Mouse (Mus musculus) CH12.LX (cell line): Measurements from ENCODE around the gene Ubxn2a. TPM values are rescaled to one million over a fixed set of nuclear protein-coding genes. Genes with fewer than 3 reads are reported as not detected.

ENCODE experiments used
- DNase-seq: peaks from one replicate; pipeline ENCODE4 v3.0.0-alpha.2; 2013; ENCODE audit errors: extremely low read depth
- H3K27ac ChIP-seq: 2 replicates; pipeline ENCODE4 v1.5.1; 2012; ENCODE audit warnings: low read depth, mild to moderate bottlenecking, control low read depth, moderate library complexity; ENCODE audit not compliant: insufficient read depth
- H3K27me3 ChIP-seq: replicated peaks from 2 replicates; pipeline ENCODE3; 2012; ENCODE audit warnings: inconsistent platforms
- H3K36me3 ChIP-seq, 2 experiments: replicated peaks in 1 of 2; 2 replicates each; pipeline versions ENCODE3 to v1.6.1; 2012; ENCODE audit warnings: inconsistent platforms in 1 of 2, low read length in 1 of 2, mild to moderate bottlenecking in 1 of 2, mixed read lengths in 1 of 2, moderate library complexity in 1 of 2; ENCODE audit not compliant: control insufficient read depth in 1 of 2, insufficient read depth in 1 of 2
- H3K4me1 ChIP-seq, 2 experiments: 2 replicates each; pipeline ENCODE4 v1.6.1; 2012; ENCODE audit warnings: inconsistent platforms in 1 of 2, moderate library complexity in 1 of 2; ENCODE audit not compliant: insufficient read depth in 2 of 2, control insufficient read depth in 1 of 2
- H3K4me2 ChIP-seq: 2 replicates; pipeline ENCODE4 v1.6.1; 2012; ENCODE audit warnings: low read depth, mild to moderate bottlenecking, control low read depth; ENCODE audit not compliant: poor library complexity, insufficient read depth, severe bottlenecking
- H3K4me3 ChIP-seq, 3 experiments: fragments of 150-350 bp in 1 of 3; sonication (generic) in 1 of 3; replicated peaks in 1 of 3; 2 replicates each; pipeline versions ENCODE3 to v1.5.1; 2011 to 2012; ENCODE audit warnings: low read depth in 2 of 3, low read length in 2 of 3, mild to moderate bottlenecking in 2 of 3, moderate library complexity in 2 of 3, control low read depth in 1 of 3, improper control_type of control experiment in 1 of 3, inconsistent platforms in 1 of 3, mixed read lengths in 1 of 3; ENCODE audit not compliant: poor library complexity in 1 of 3
- H3K79me2 ChIP-seq: replicated peaks from 2 replicates; pipeline ENCODE4 v1.6.1; 2012; ENCODE audit warnings: mild to moderate bottlenecking, moderate library complexity; ENCODE audit not compliant: control insufficient read depth, poor library complexity, insufficient read depth, severe bottlenecking; ENCODE audit errors: extremely low read depth
- H3K9ac ChIP-seq: 2 replicates; pipeline ENCODE4 v1.6.1; 2012; ENCODE audit warnings: low read depth, mild to moderate bottlenecking, control low read depth, moderate library complexity; ENCODE audit not compliant: insufficient read depth
- H3K9me3 ChIP-seq: replicated peaks from 2 replicates; pipeline ENCODE3; 2012; ENCODE audit warnings: low read length, inconsistent platforms, mixed read lengths
- BHLHE40 ChIP-seq: IDR thresholded peaks from 2 replicates; pipeline ENCODE4 v1.6.1; 2011; ENCODE audit warnings: mild to moderate bottlenecking, low read depth, low read length, improper control_type of control experiment
- CHD1 ChIP-seq: IDR thresholded peaks from 2 replicates; pipeline ENCODE4 v1.6.1; 2012; ENCODE audit warnings: low read depth, low read length, improper control_type of control experiment, inconsistent platforms
- ELF1 ChIP-seq: IDR thresholded peaks from 2 replicates; pipeline ENCODE4 v1.6.1; 2014; ENCODE audit warnings: low read depth, mild to moderate bottlenecking, inconsistent platforms, low read length, improper control_type of control experiment
- HCFC1 ChIP-seq: IDR thresholded peaks from 2 replicates; pipeline ENCODE4 v1.6.1; 2012; ENCODE audit warnings: low read depth, mild to moderate bottlenecking, inconsistent platforms, low read length, improper control_type of control experiment
- IRF4 ChIP-seq: IDR thresholded peaks from 2 replicates; pipeline ENCODE4 v1.6.1; 2014; ENCODE audit warnings: low read depth, mild to moderate bottlenecking, inconsistent platforms, low read length, improper control_type of control experiment
- JUN ChIP-seq: IDR thresholded peaks from 2 replicates; pipeline ENCODE4 v1.6.1; 2011; ENCODE audit warnings: low read depth, mild to moderate bottlenecking, low read length, improper control_type of control experiment, moderate library complexity; ENCODE audit not compliant: insufficient read depth
- JUND ChIP-seq: conservative IDR thresholded peaks from 2 replicates; pipeline ENCODE4 v1.6.1; 2011; ENCODE audit warnings: low read depth, low read length, improper control_type of control experiment
- MAZ ChIP-seq: IDR thresholded peaks from 2 replicates; pipeline ENCODE4 v1.6.1; 2012; ENCODE audit warnings: low read depth, mild to moderate bottlenecking, inconsistent platforms, low read length, improper control_type of control experiment, moderate library complexity
- NELFE ChIP-seq: IDR thresholded peaks from 2 replicates; pipeline ENCODE4 v1.6.1; 2011; ENCODE audit warnings: low read depth, low read length, improper control_type of control experiment
- PAX5 ChIP-seq: IDR thresholded peaks from 2 replicates; pipeline ENCODE4 v1.6.1; 2012; ENCODE audit warnings: low read length, inconsistent platforms, mixed read lengths
- POLR2A ChIP-seq: IDR thresholded peaks from 2 replicates; pipeline ENCODE4 v1.6.1; 2011; ENCODE audit warnings: low read depth, mild to moderate bottlenecking, improper control_type of control experiment, low read length
- POLR2AphosphoS2 ChIP-seq: IDR thresholded peaks from 2 replicates; pipeline ENCODE4 v1.6.1; 2011; ENCODE audit warnings: low read depth, low read length, improper control_type of control experiment
- RAD21 ChIP-seq: IDR thresholded peaks from 2 replicates; pipeline ENCODE4 v1.6.1; 2011; ENCODE audit warnings: low read depth, mild to moderate bottlenecking, low read length, improper control_type of control experiment, moderate library complexity
- RCOR1 ChIP-seq: conservative IDR thresholded peaks from 2 replicates; pipeline ENCODE4 v1.6.1; 2012; ENCODE audit warnings: low read depth, mild to moderate bottlenecking, inconsistent platforms, low read length, improper control_type of control experiment
- SIN3A ChIP-seq: IDR thresholded peaks from 2 replicates; pipeline ENCODE4 v1.6.1; 2012; ENCODE audit warnings: low read length, improper control_type of control experiment, inconsistent platforms
- SMC3 ChIP-seq: IDR thresholded peaks from 2 replicates; pipeline ENCODE4 v1.6.1; 2011; ENCODE audit warnings: low read depth, low read length, improper control_type of control experiment
- TBP ChIP-seq: conservative IDR thresholded peaks from 2 replicates; pipeline ENCODE4 v1.6.1; 2011; ENCODE audit warnings: low read depth, low read length, improper control_type of control experiment
- TCF12 ChIP-seq: IDR thresholded peaks from 2 replicates; pipeline ENCODE4 v1.6.1; 2014; ENCODE audit warnings: low read depth, mild to moderate bottlenecking, inconsistent platforms, low read length, improper control_type of control experiment
- UBTF ChIP-seq: IDR thresholded peaks from 2 replicates; pipeline ENCODE4 v1.6.1; 2012; ENCODE audit warnings: low read depth, mild to moderate bottlenecking, inconsistent platforms, low read length, improper control_type of control experiment, moderate library complexity
- USF1 ChIP-seq: IDR thresholded peaks from 2 replicates; pipeline ENCODE4 v1.6.1; 2014; ENCODE audit warnings: low read depth, mild to moderate bottlenecking, inconsistent platforms, low read length, improper control_type of control experiment
- USF2 ChIP-seq: conservative IDR thresholded peaks from 2 replicates; pipeline ENCODE4 v1.6.1; 2011; ENCODE audit warnings: low read depth, low read length, improper control_type of control experiment
- ZKSCAN1 ChIP-seq: IDR thresholded peaks from 2 replicates; pipeline ENCODE4 v1.6.1; 2012; ENCODE audit warnings: low read depth, inconsistent platforms, low read length, improper control_type of control experiment, borderline replicate concordance
- ZMIZ1 ChIP-seq: IDR thresholded peaks from 2 replicates; pipeline ENCODE4 v1.6.1; 2012; ENCODE audit warnings: low read depth, mild to moderate bottlenecking, inconsistent platforms, low read length, improper control_type of control experiment
- ZNF384 ChIP-seq: IDR thresholded peaks from 2 replicates; pipeline ENCODE4 v1.6.1; 2012; ENCODE audit warnings: low read depth, low read length, improper control_type of control experiment, inconsistent platforms
- dilution Hi-C: fragments of 300-500 bp; cut with MboI; formaldehyde crosslinking; loops from 2 replicates; pipeline ENCODE4 v1.14.3; 2020; ENCODE audit warnings: low sequenced_read_pairs; ENCODE audit not compliant: extremely low pct_unique_long_range_greater_than_20kb, extremely low pct_ligation_motif_present
- in situ Hi-C: fragments of 300-500 bp; cut with MboI; formaldehyde crosslinking; loops from 3 replicates; pipeline ENCODE4 v1.14.3; 2019; ENCODE audit warnings: low sequenced_read_pairs, low pct_ligation_motif_present, low pct_unique_long_range_greater_than_20kb, mixed read lengths
- polyA plus RNA-seq: library from polyadenylated mRNA; unstranded; fragments of >175 nt; gene quantifications from 2 replicates; pipeline ENCODE4 v1.2.1, GENCODE M21; 2012; ENCODE audit warnings: low read depth; ENCODE audit not compliant: insufficient read length
- total RNA-seq, 2 experiments: library from RNA; depleted of rRNA; stranded (reverse); fragments of 300-350 nt in 1 of 2; fragments of >200 nt in 1 of 2; gene quantifications; 2 replicates each; pipeline ENCODE4 v1.2.3; 2012 to 2014

Ubxn2a gene
- total and polyA plus RNA-seq, 3 experiments: 15.2 to 25.4 (median 23.5) TPM

DNA sequence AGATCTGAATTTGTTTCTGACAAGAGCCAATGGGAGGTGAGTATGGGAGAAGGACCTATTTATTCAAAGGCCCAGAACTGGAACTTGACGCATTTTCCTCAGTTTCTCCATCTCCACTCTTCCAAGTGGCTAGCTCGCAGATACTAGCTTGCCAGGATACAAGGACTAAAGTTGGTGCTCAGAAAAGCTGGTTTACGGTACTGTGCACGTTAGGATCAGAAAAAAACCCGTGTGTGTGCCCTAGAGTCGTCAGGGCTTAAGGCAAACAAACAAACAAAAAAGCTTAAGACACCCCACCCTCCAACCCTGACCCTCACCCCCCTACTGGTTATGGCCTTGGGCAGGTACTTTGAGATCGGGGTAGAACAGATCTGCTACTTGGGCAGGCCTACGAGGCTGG, 65.0 kb downstream of the Ubxn2a start:
- dilution Hi-C loops: no loop called here
- H3K4me1 ChIP-seq: peaks cover 2 to 5% of the 10 kb centered on the region in 2 experiments; a peak in 2 of 4 replicates
- in situ Hi-C loops: loop anchor here (25.0 kb wide), 1 partner anchor 605 kb away; the partner anchor contains the start of genes Cenpo and Ptrhd1

DNA sequence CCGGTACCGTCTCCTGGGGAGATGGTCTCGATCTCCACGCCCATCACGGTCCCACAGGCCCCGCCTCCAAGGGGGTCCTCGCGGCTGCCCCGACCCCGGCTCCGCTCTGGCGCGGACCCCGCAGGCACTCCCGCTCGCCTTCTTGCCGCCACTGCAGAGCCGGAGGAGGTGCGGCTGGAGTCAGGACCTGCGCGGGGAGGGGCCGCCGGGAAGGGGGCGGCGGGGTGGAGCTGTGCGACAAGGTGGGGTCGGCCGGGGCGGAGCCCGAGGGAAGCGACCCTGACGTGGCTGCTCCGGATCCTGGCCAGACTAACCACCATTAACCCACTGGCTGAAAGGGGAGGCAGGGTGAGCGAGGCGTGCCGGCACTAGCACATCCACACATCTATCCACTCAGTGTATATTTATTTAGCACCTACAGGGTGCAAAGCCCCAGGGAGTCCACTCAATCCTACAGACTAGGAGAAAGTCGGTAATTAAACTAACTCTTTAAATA, 66.1 kb downstream of the Ubxn2a start, which contains the start of gene Fkbp1b:
TSS of gene Fkbp1b (minus strand) at position 200 of the 496 bp plus-strand sequence.
- 0 out of 2 replicates have a peak, but pooled peaks have one; percentile 14 for TF ChIP-seq HCFC1
- TF ChIP-seq TCF12: 0 out of 2 replicates have a peak, but pooled peaks have one; percentile 17
- TF ChIP-seq ZNF384: no peak
- TF ChIP-seq USF1: no peak
- TF ChIP-seq ZKSCAN1: no peak
- no peak for TF ChIP-seq JUN
- TF ChIP-seq BHLHE40: no peak
- TF ChIP-seq TBP: no peak
- TF ChIP-seq ZMIZ1: no peak
- TF ChIP-seq POLR2AphosphoS2: no peak
- TF ChIP-seq IRF4: no peak
- no peak for TF ChIP-seq JUND
- TF ChIP-seq POLR2A: peak; percentile 61
- TF ChIP-seq UBTF: no peak
- TF ChIP-seq CHD1: no peak
- TF ChIP-seq SIN3A: no peak; the same call in 1 of the 2 replicates
- TF ChIP-seq RCOR1: no peak
- no peak for TF ChIP-seq SMC3
- no peak for TF ChIP-seq NELFE
- Histone ChIP-seq H3K79me2 (peaks cover 27% of the 10 kb centered on the region), H3K4me1 (peaks cover 0 to 5% of the 10 kb centered on the region in 2 experiments; a peak in 2 of 4 replicates), H3K27ac (no peak within 1 kb of the TSS), H3K36me3 (peaks cover 0 to 4% of the 10 kb centered on the region in 2 experiments), H3K4me3 (peak within 1 kb of the TSS; percentile 26 to 76 (median 40)), H3K27me3 (peaks cover 23% of the 10 kb centered on the region), H3K9ac (peak within 1 kb of the TSS; percentile 54), H3K9me3 (no peaks in the 10 kb centered on the region), H3K4me2 (peak within 1 kb of the TSS; percentile 74)
- in situ Hi-C loops (loop anchor here (25.0 kb wide), 1 partner anchor 604 kb away; the partner anchor contains the start of genes Cenpo and Ptrhd1), dilution Hi-C loops (no loop called here)
- no peak for DNase-seq

More for the DNA sequence above, 65.0 kb downstream of the Ubxn2a start:
- TF ChIP-seq ZKSCAN1 (no peak), RAD21 (no peak), MAZ (no peak), TCF12 (no peak), USF2 (no peak), ELF1 (no peak), PAX5 (no peak), HCFC1 (no peak), USF1 (no peak), BHLHE40 (no peak)
- Histone ChIP-seq H3K9me3 (no peaks in the 10 kb centered on the region), H3K9ac (no peak overlapping the region), H3K79me2 (peaks cover 32% of the 10 kb centered on the region), H3K4me3 (no peak overlapping the region), H3K27me3 (peaks cover 23% of the 10 kb centered on the region), H3K27ac (no peak overlapping the region), H3K4me2 (no peak overlapping the region), H3K36me3 (peaks cover 2 to 9% of the 10 kb centered on the region in 2 experiments)
- no peak for DNase-seq
